Mouse (Mus musculus) erythroblast, embryonic 14.5 days (primary cell): Measurements from ENCODE around the gene Cacna1d.

Experiments used
- GATA1 ChIP-seq: IDR thresholded peaks from 2 replicates; pipeline ENCODE4 v1.6.1; 2012; ENCODE audit warnings: low read length, inconsistent platforms, mixed read lengths
- TAL1 ChIP-seq: IDR thresholded peaks from 3 replicates; pipeline ENCODE4 v1.6.1; 2012; ENCODE audit warnings: low read length, inconsistent platforms, mixed read lengths

DNA sequence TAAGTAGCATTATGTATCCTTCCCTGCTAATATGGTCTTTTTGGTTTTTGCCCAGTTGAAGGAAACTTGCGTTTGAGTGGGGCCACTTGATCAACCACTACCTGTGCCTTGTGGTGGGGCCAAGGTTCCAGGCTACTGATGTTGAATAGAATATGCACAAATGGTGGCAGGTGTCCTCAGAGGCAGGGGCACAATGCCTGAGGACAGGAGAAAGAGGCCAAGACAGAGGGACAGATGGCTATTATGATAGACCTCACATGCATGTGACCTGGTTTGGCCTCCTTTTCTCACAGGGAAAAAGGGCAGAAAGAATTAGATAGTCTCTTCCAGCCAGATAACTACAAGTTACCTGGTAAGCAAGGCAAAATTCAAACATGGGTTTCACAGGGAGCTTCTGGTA lies 286.7 kb downstream of the Cacna1d start:
- no peak for TF ChIP-seq GATA1
- TF ChIP-seq TAL1 = no peak
